Mouse (Mus musculus) MEL (cell line): Measurements from ENCODE around the gene Abat.

ENCODE experiments used
- CTCF ChIP-seq, 3 experiments: IDR thresholded peaks in 2 of 3; conservative IDR thresholded peaks in 1 of 3; 2 replicates each; pipeline ENCODE4 v1.5.1; 2011 to 2012; ENCODE audit warnings: low read length in 3 of 3, low read depth in 2 of 3, mild to moderate bottlenecking in 2 of 3, improper control_type of control experiment in 1 of 3, inconsistent platforms in 1 of 3, mixed read lengths in 1 of 3, moderate library complexity in 1 of 3; ENCODE audit not compliant: control insufficient read depth in 1 of 3, insufficient read depth in 1 of 3, poor library complexity in 1 of 3, severe bottlenecking in 1 of 3
- KAT2A ChIP-seq: conservative IDR thresholded peaks from 2 replicates; pipeline ENCODE4 v1.6.1; 2012; ENCODE audit warnings: low read depth, low read length, improper control_type of control experiment, inconsistent platforms
- POLR2A ChIP-seq, 2 experiments: IDR thresholded peaks; 2 replicates each; pipeline ENCODE4 v1.6.1; 2011 to 2012; ENCODE audit warnings: low read length in 2 of 2, mild to moderate bottlenecking in 2 of 2, control low read depth in 1 of 2, improper control_type of control experiment in 1 of 2, low read depth in 1 of 2, moderate library complexity in 1 of 2; ENCODE audit not compliant: control insufficient read depth in 1 of 2, insufficient read depth in 1 of 2, poor library complexity in 1 of 2
- TBP ChIP-seq: IDR thresholded peaks from 2 replicates; pipeline ENCODE4 v1.8.0; 2011; ENCODE audit warnings: low read depth, low read length, improper control_type of control experiment
- ZC3H11A ChIP-seq: IDR thresholded peaks from 2 replicates; pipeline ENCODE4 v1.6.1; 2012; ENCODE audit warnings: low read depth, mild to moderate bottlenecking, inconsistent platforms, low read length, improper control_type of control experiment

DNA sequence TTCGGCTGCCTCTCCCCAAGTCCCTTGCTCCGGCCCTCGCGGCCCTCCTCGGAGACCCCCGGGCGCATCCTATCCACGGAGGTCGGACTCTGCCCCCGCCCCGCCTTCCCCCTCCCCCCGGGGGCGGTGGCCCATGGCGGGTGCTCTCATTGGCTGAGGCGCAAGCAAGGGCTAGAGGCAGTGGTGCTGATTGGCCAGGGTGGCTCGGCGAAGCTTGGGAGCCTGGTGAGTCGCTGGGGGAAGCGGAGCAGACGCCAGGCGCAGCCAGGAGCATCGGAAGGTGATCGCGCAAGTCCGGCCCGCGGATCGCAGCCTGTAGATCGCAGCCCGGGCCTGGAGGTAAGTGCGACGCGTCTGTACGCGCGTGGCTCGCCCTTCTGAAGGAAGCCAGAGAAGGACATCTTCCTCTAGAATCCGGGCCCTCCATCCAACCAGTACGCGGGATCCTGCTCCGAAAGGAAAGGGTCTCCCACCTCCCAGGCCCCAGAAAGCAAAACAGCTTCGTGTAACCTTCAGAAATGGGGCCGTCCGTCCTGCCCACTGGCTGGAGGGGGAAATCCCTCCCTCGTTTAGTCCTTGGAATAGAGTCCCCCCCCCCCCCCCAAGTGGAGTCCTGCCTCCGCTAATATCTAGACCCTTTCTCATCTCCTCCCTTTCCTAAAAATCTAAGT lies at the start of gene Abat:
- TF ChIP-seq TBP (no peak), ZC3H11A (no peak), KAT2A (no peak), POLR2A (IDR thresholded peaks at IDR 0.05; ENCODE audit: control insufficient read depth in 1 of 2, insufficient read depth in 1 of 2, low read depth in 1 of 2, low read length in 2 of 2, poor library complexity in 1 of 2) (peak in 1 of 2 experiments; percentile 34; a peak in 1 of 4 replicates), CTCF (IDR thresholded peaks at IDR 0.05 in 2 of 3, conservative IDR thresholded peaks at IDR 0.05 in 1 of 3; ENCODE audit: control insufficient read depth in 1 of 3, insufficient read depth in 1 of 3, low read depth in 2 of 3, low read length in 3 of 3, poor library complexity in 1 of 3, severe bottlenecking in 1 of 3) (no peak)
